Mouse (Mus musculus): Measurements from ENCODE around the gene Ar. TPM values are rescaled to one million over a fixed set of nuclear protein-coding genes. Genes with fewer than 3 reads are reported as not detected.

Gene Ar
- polyA plus RNA-seq, 1 experiment: 0.78 TPM

DNA sequence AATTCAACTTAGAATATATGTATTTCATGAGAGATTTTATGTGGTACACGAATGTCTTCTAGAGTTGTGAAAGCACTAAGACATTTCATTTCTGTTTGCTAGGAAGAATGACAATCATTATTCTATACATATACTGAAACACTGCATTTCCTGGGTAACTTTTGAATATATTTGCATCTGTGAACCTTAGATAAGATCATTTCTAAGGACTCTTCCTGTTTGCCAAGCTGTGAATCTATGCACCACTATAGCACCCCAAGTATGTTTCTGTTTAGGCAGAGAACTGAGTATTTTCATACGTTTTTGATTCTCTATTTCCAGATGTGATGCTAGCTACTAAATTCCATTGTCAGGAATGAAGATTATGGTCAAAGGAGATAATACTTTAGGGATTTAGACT, 153.4 kb downstream of the Ar start:
- Histone ChIP-seq H3K4me1 (ENCODE audit: control insufficient read depth, insufficient read depth, low read length) (no peaks in the 10 kb centered on the region), H3K27me3 (ENCODE audit: control insufficient read depth, insufficient read depth, low read length) (no peaks in the 10 kb centered on the region), H3K36me3 (ENCODE audit: control insufficient read depth, insufficient read depth, low read length) (no peaks in the 10 kb centered on the region), H3K27ac (ENCODE audit: control insufficient read depth, insufficient read depth, low read depth, low read length) (no peak overlapping the region), H3K4me3 (ENCODE audit: control insufficient read depth, low read depth, low read length) (no peak overlapping the region)
- TF ChIP-seq POLR2A (IDR thresholded peaks at IDR 0.05; ENCODE audit: control insufficient read depth, low read depth, low read length) (no peak), CTCF (IDR thresholded peaks at IDR 0.05; ENCODE audit: control insufficient read depth, insufficient read depth, insufficient replicate concordance, low read depth, low read length) (no peak)

DNA sequence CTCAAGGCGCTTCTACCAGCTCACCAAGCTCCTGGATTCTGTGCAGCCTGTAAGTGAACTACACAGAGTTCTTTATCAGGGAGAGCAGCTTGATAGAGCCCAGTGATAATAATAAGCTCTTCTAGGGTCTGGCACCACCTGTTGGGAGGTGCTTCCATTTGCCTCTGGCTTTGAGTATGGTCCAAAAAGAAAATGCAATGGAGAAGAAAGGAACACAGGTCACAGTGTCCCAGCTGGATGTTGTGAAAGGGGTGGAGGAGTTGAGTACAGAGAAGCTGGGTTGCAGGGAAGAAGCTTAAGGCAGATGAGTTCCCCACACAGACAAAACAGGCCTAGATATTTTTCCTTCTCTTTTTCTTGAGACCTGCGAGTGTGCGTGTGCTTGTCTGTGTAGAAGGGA, 167.4 kb downstream of the Ar start:
- H3K27ac ChIP-seq (ENCODE audit: control insufficient read depth, insufficient read depth, low read depth, low read length): no peak overlapping the region
- no peaks in the 10 kb centered on the region for H3K27me3 ChIP-seq (ENCODE audit: control insufficient read depth, insufficient read depth, low read length)
- H3K4me3 ChIP-seq (ENCODE audit: control insufficient read depth, low read depth, low read length): no peak overlapping the region
- no peaks in the 10 kb centered on the region for H3K36me3 ChIP-seq (ENCODE audit: control insufficient read depth, insufficient read depth, low read length)
- no peaks in the 10 kb centered on the region for H3K4me1 ChIP-seq (ENCODE audit: control insufficient read depth, insufficient read depth, low read length)
- TF ChIP-seq POLR2A (IDR thresholded peaks at IDR 0.05; ENCODE audit: control insufficient read depth, low read depth, low read length) (no peak), CTCF (IDR thresholded peaks at IDR 0.05; ENCODE audit: control insufficient read depth, insufficient read depth, insufficient replicate concordance, low read depth, low read length) (no peak)

DNA sequence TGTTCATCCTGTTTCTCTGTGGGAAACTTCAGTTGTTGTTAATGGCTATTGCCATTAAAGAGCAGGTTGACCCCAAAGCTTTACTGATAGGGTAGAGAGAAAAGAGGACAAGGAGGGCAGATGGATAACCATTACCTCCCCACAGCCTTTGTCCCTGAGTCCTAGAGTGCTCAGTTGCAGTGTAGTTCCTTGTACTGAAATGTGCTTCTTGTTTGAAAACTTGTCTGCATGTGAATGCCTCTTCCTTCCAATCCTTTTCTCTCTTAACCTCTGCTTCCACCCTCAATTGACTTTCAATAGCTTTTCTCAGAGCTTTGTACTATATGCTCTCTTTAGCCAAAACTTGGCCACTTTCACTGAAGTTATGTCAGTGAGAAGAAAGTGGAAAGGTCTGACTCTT, 168.9 kb downstream of the Ar start:
- no peak for TF ChIP-seq CTCF (IDR thresholded peaks at IDR 0.05; ENCODE audit: control insufficient read depth, insufficient read depth, insufficient replicate concordance, low read depth, low read length)
- TF ChIP-seq POLR2A (IDR thresholded peaks at IDR 0.05; ENCODE audit: control insufficient read depth, low read depth, low read length): no peak
- Histone ChIP-seq H3K27ac (ENCODE audit: control insufficient read depth, insufficient read depth, low read depth, low read length) (no peak overlapping the region), H3K27me3 (ENCODE audit: control insufficient read depth, insufficient read depth, low read length) (no peaks in the 10 kb centered on the region), H3K36me3 (ENCODE audit: control insufficient read depth, insufficient read depth, low read length) (no peaks in the 10 kb centered on the region), H3K4me1 (ENCODE audit: control insufficient read depth, insufficient read depth, low read length) (no peaks in the 10 kb centered on the region), H3K4me3 (ENCODE audit: control insufficient read depth, low read depth, low read length) (no peak overlapping the region)

DNA sequence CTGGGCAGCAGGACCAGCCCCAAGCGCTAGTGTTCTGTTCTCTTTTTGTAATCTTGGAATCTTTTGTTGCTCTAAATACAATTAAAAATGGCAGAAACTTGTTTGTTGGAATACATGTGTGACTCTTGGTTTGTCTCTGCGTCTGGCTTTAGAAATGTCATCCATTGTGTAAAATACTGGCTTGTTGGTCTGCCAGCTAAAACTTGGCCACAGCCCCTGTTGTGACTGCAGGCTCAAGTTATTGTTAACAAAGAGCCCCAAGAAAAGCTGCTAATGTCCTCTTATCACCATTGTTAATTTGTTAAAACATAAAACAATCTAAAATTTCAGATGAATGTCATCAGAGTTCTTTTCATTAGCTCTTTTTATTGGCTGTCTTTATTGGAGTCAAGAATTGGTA, 174.5 kb downstream of the Ar start:
- H3K27ac ChIP-seq (ENCODE audit: control insufficient read depth, insufficient read depth, low read depth, low read length): no peak overlapping the region
- H3K36me3 ChIP-seq (ENCODE audit: control insufficient read depth, insufficient read depth, low read length): no peaks in the 10 kb centered on the region
- TF ChIP-seq POLR2A (IDR thresholded peaks at IDR 0.05; ENCODE audit: control insufficient read depth, low read depth, low read length) (no peak), CTCF (IDR thresholded peaks at IDR 0.05; ENCODE audit: control insufficient read depth, insufficient read depth, insufficient replicate concordance, low read depth, low read length) (no peak)
- no peak overlapping the region for H3K4me3 ChIP-seq (ENCODE audit: control insufficient read depth, low read depth, low read length)
- no peaks in the 10 kb centered on the region for H3K4me1 ChIP-seq (ENCODE audit: control insufficient read depth, insufficient read depth, low read length)
- H3K27me3 ChIP-seq (ENCODE audit: control insufficient read depth, insufficient read depth, low read length): no peaks in the 10 kb centered on the region

DNA sequence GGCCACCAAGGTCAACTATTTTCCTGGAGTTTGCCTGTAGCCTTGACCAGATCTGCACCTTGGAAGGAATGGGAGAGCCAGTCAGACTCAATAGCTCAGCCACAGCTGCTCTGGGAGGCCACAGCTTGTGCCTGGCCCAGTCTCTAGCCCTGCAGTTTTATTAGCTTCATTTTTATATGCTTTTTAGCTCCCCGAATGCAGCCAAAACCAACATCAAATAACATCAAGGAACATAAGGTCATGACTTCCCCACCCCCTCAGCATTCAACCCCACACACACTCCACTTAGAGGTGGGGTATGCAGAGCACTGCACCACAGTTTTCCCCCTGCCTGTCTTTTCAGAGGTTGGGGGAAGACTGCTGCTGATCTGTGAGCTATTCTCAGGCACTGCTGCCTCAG, 198.9 kb downstream of the Ar start:
- no peak for TF ChIP-seq POLR2A (IDR thresholded peaks at IDR 0.05; ENCODE audit: control insufficient read depth, low read depth, low read length)
- TF ChIP-seq CTCF (IDR thresholded peaks at IDR 0.05; ENCODE audit: control insufficient read depth, insufficient read depth, insufficient replicate concordance, low read depth, low read length): no peak
- Histone ChIP-seq H3K27ac (ENCODE audit: control insufficient read depth, insufficient read depth, low read depth, low read length) (peak overlapping the region; percentile 62), H3K36me3 (ENCODE audit: control insufficient read depth, insufficient read depth, low read length) (no peaks in the 10 kb centered on the region), H3K27me3 (ENCODE audit: control insufficient read depth, insufficient read depth, low read length) (no peaks in the 10 kb centered on the region), H3K4me3 (ENCODE audit: control insufficient read depth, low read depth, low read length) (no peak overlapping the region), H3K4me1 (ENCODE audit: control insufficient read depth, insufficient read depth, low read length) (no peaks in the 10 kb centered on the region; the same call in 1 of the 2 replicates)

DNA sequence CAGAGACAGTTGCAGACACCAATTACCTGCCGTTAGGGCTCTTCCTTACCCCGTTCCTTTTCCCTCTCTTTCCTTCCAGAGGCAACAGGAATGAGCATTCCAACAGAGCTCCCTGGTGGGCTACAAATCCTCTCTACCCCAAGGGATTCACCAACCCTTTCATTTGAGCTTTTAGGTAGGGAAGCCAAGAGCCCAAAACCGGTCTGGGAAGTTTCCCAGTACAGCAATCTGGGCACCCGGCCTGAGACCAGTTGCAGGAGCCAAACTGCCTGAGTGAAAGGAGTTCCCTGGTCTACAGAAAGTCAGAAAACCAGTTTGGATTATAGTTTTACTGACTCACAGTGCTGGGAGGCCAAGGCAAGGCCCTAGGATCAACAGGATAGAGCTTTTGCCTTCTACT, 199.5 kb downstream of the Ar start:
- Histone ChIP-seq H3K4me3 (ENCODE audit: control insufficient read depth, low read depth, low read length) (no peak overlapping the region), H3K27ac (ENCODE audit: control insufficient read depth, insufficient read depth, low read depth, low read length) (peak overlapping the region; percentile 62), H3K27me3 (ENCODE audit: control insufficient read depth, insufficient read depth, low read length) (no peaks in the 10 kb centered on the region), H3K36me3 (ENCODE audit: control insufficient read depth, insufficient read depth, low read length) (no peaks in the 10 kb centered on the region), H3K4me1 (ENCODE audit: control insufficient read depth, insufficient read depth, low read length) (no peaks in the 10 kb centered on the region; the same call in 1 of the 2 replicates)
- no peak for TF ChIP-seq POLR2A (IDR thresholded peaks at IDR 0.05; ENCODE audit: control insufficient read depth, low read depth, low read length)

Data from testis, adult 2 months (tissue).